7 mouse cellular contexts compared by ENCODE assay signal in genomic region chr11:96003969-96004792, GRCm38 (mm10). TPM values are rescaled to one million over a fixed set of nuclear protein-coding genes. Genes with fewer than 3 reads are reported as not detected.
DNase-seq lines count a peak whose midpoint lies in the region; ATAC-seq and TF ChIP-seq lines count a peak whose summit lies in the region.

No protein-coding gene starts in this region.

- peak overlapping the region; percentile 93 for H3K9ac ChIP-seq in forebrain, embryonic 14.5 days (ENCODE audit: low read length)
- peak overlapping the region; percentile 99 for H3K9ac ChIP-seq in limb, embryonic 12.5 days (replicated peaks)
- H3K9ac ChIP-seq in stomach, embryonic 15.5 days: peak overlapping the region; percentile 81

- peaks cover 15% of the 10 kb centered on the region for H3K4me1 ChIP-seq in spleen, adult 2 months (ENCODE audit: control insufficient read depth, insufficient read depth, insufficient read length)
- peaks cover 18% of the 10 kb centered on the region for H3K4me1 ChIP-seq in forebrain, embryonic 14.5 days (ENCODE audit: control insufficient read depth, insufficient read depth, low read length)
- H3K4me1 ChIP-seq in limb, embryonic 12.5 days (replicated peaks): peaks cover 40% of the 10 kb centered on the region
- peaks cover 28% of the 10 kb centered on the region for H3K4me1 ChIP-seq in stomach, embryonic 15.5 days

- no peak for TF ChIP-seq POLR2A in spleen, adult 2 months (IDR thresholded peaks at IDR 0.05; ENCODE audit: low read depth, low read length)

- H3K4me2 ChIP-seq in forebrain, embryonic 14.5 days (ENCODE audit: low read length): peak overlapping the region; percentile 67
- peak overlapping the region; percentile 97 for H3K4me2 ChIP-seq in limb, embryonic 12.5 days
- H3K4me2 ChIP-seq in stomach, embryonic 15.5 days: peak overlapping the region; percentile 98

- 5% methylated on average over 29 of the region's 32 CpGs for WGBS in spleen, adult 2 months
- WGBS in forebrain, embryonic 14.5 days: under 1% methylated on average over 32 of the region's 32 CpGs
- under 1% methylated on average over 23 of the region's 32 CpGs for WGBS in limb, embryonic 12.5 days
- under 1% methylated on average over 32 of the region's 32 CpGs for WGBS in stomach, embryonic 15.5 days

- peak overlapping the region; percentile 34; the same call in 1 of the 2 replicates for H3K4me3 ChIP-seq in spleen, adult 2 months (ENCODE audit: extremely low read depth, insufficient read depth, insufficient read length)
- peak overlapping the region; percentile 85 for H3K4me3 ChIP-seq in forebrain, embryonic 14.5 days (ENCODE audit: low read depth, low read length)
- H3K4me3 ChIP-seq in limb, embryonic 12.5 days (replicated peaks): peak overlapping the region; percentile 95
- H3K4me3 ChIP-seq in stomach, embryonic 15.5 days (replicated peaks): peak overlapping the region; percentile 68

- DNase-seq in spleen, adult 2 months (ENCODE audit: low read depth in 1 of 2, low spot score in 2 of 2): no peak
- DNase-seq in spleen, adult 18-20 months: no peak
- DNase-seq in forebrain, embryonic 14.5 days (ENCODE audit: low spot score): peak; percentile 47
- no peak for DNase-seq in frontal cortex, adult 2 months (ENCODE audit: extremely low spot score in 1 of 2, low spot score in 1 of 2)
- no peak for DNase-seq in natural killer cell, adult 2 months (ENCODE audit: low spot score in 2 of 2)

- H3K36me3 ChIP-seq in spleen, adult 2 months (ENCODE audit: control insufficient read depth, insufficient read depth, low read length): no peaks in the 10 kb centered on the region
- H3K36me3 ChIP-seq in forebrain, embryonic 14.5 days (ENCODE audit: control insufficient read depth, insufficient read depth, low read length): no peaks in the 10 kb centered on the region
- H3K36me3 ChIP-seq in limb, embryonic 12.5 days: peaks cover 9% of the 10 kb centered on the region
- no peaks in the 10 kb centered on the region for H3K36me3 ChIP-seq in stomach, embryonic 15.5 days

- H3K27me3 ChIP-seq in spleen, adult 2 months (ENCODE audit: control insufficient read depth, insufficient read depth, low read length): peaks cover 47% of the 10 kb centered on the region
- no peaks in the 10 kb centered on the region for H3K27me3 ChIP-seq in forebrain, embryonic 14.5 days (replicated peaks; ENCODE audit: control insufficient read depth, insufficient read depth, low read length)
- H3K27me3 ChIP-seq in limb, embryonic 12.5 days: no peaks in the 10 kb centered on the region
- peaks cover 7% of the 10 kb centered on the region; the same call in 1 of the 2 replicates for H3K27me3 ChIP-seq in stomach, embryonic 15.5 days (replicated peaks)

- no peak for TF ChIP-seq CTCF in spleen, adult 2 months (IDR thresholded peaks at IDR 0.05; ENCODE audit: extremely low read depth, insufficient read depth, insufficient read length, insufficient replicate concordance)

- H3K9me3 ChIP-seq in forebrain, embryonic 14.5 days (replicated peaks; ENCODE audit: control insufficient read depth, low read length): no peaks in the 10 kb centered on the region
- H3K9me3 ChIP-seq in limb, embryonic 12.5 days: no peaks in the 10 kb centered on the region
- no peaks in the 10 kb centered on the region for H3K9me3 ChIP-seq in stomach, embryonic 15.5 days

- ATAC-seq in forebrain, embryonic 14.5 days: no peak
- no peak for ATAC-seq in limb, embryonic 12.5 days (ENCODE audit: insufficient number of reproducible peaks, insufficient read depth, low FRiP score, low TSS enrichment, low read depth)
- no peak for ATAC-seq in stomach, embryonic 15.5 days (ENCODE audit: insufficient read depth, low FRiP score, low read depth)

- no peak overlapping the region for H3K27ac ChIP-seq in spleen, adult 2 months (ENCODE audit: insufficient read depth, low read length)
- H3K27ac ChIP-seq in forebrain, embryonic 14.5 days (ENCODE audit: low read depth, low read length): peak overlapping the region; percentile 96
- H3K27ac ChIP-seq in limb, embryonic 12.5 days: peak overlapping the region; percentile 100
- peak overlapping the region; percentile 93 for H3K27ac ChIP-seq in stomach, embryonic 15.5 days

RNA-seq across cellular contexts. Expression of gene Igf2bp1, which starts 1.6 kb away (rescaled TPM):
- polyA plus RNA-seq in spleen, adult 2 months (2012; rRNA removed): 0.05 TPM in 1 of 2 replicates, not detected in the other
- polyA plus RNA-seq in forebrain, embryonic 14.5 days (2014; fragmentation: Nextera tagmentation; extraction: Ambion mirVana): 14.6 and 15.3 TPM in 2 replicates
- 110 and 122 TPM in 2 replicates for polyA plus RNA-seq in limb, embryonic 12.5 days (2016; fragmentation: Nextera tagmentation; extraction: Ambion mirVana)
- polyA plus RNA-seq in stomach, embryonic 15.5 days (2015; fragmentation: Nextera tagmentation; extraction: Ambion mirVana): 27.8 and 31.0 TPM in 2 replicates
- polyA plus RNA-seq in frontal cortex, adult 2 months (2012; rRNA removed): 0.18 and 0.71 TPM in 2 replicates

RNA-seq across cellular contexts. Expression of gene Gip, which starts 20.2 kb away (rescaled TPM):
- polyA plus RNA-seq in spleen, adult 2 months (2012; rRNA removed): not detected in 2 replicates
- polyA plus RNA-seq in forebrain, embryonic 14.5 days (2014; fragmentation: Nextera tagmentation; extraction: Ambion mirVana): not detected in 2 replicates
- polyA plus RNA-seq in limb, embryonic 12.5 days (2016; fragmentation: Nextera tagmentation; extraction: Ambion mirVana): not detected in 2 replicates
- 2.3 and 2.9 TPM in 2 replicates for polyA plus RNA-seq in stomach, embryonic 15.5 days (2015; fragmentation: Nextera tagmentation; extraction: Ambion mirVana)
- polyA plus RNA-seq in frontal cortex, adult 2 months (2012; rRNA removed): not detected in 2 replicates

RNA-seq across cellular contexts. Expression of gene Snf8, which starts 30.5 kb away (rescaled TPM):
- polyA plus RNA-seq in spleen, adult 2 months (2012; rRNA removed): 15.6 and 18.1 TPM in 2 replicates
- polyA plus RNA-seq in forebrain, embryonic 14.5 days (2014; fragmentation: Nextera tagmentation; extraction: Ambion mirVana): 58.4 and 68.8 TPM in 2 replicates
- polyA plus RNA-seq in limb, embryonic 12.5 days (2016; fragmentation: Nextera tagmentation; extraction: Ambion mirVana): 89.8 and 103 TPM in 2 replicates
- polyA plus RNA-seq in stomach, embryonic 15.5 days (2015; fragmentation: Nextera tagmentation; extraction: Ambion mirVana): 87.6 and 98.6 TPM in 2 replicates
- polyA plus RNA-seq in frontal cortex, adult 2 months (2012; rRNA removed): 84.2 and 87.0 TPM in 2 replicates

Comparison
In these comparisons a context has a peak if more than half of its experiments do, and no peak if none do; other contexts are left out.
1. H3K4me3 ChIP-seq: peak in every context shown above with its lines; median percentile 95 in limb, embryonic 12.5 days; 85 in forebrain, embryonic 14.5 days; 68 in stomach, embryonic 15.5 days; 34 in spleen, adult 2 months.